Mouse (Mus musculus) heart, postnatal 4 days (tissue): ENCODE measurements around the gene Tgds. TPM values are rescaled to one million over a fixed set of nuclear protein-coding genes. Genes with fewer than 3 reads are reported as not detected.
A peak's percentile ranks its signal among the peaks of the same experiment; 100 is the strongest.
"Not testable (repeated sequence)": the region's sequence is repeated elsewhere in the genome, so short reads cannot be mapped to it uniquely, and the experiment has no call there.

Experiments
- DNase-seq: peaks from one replicate; pipeline ENCODE4 v3.0.0; 2021
- total RNA-seq, 2 experiments: library from RNA; stranded (reverse); gene quantifications; 2 replicates each; pipeline ENCODE4 v1.2.3; 2021

Tgds gene
- total RNA-seq, 2 experiments from 2014 or later, result 11.8 to 13.9 TPM

DNA sequence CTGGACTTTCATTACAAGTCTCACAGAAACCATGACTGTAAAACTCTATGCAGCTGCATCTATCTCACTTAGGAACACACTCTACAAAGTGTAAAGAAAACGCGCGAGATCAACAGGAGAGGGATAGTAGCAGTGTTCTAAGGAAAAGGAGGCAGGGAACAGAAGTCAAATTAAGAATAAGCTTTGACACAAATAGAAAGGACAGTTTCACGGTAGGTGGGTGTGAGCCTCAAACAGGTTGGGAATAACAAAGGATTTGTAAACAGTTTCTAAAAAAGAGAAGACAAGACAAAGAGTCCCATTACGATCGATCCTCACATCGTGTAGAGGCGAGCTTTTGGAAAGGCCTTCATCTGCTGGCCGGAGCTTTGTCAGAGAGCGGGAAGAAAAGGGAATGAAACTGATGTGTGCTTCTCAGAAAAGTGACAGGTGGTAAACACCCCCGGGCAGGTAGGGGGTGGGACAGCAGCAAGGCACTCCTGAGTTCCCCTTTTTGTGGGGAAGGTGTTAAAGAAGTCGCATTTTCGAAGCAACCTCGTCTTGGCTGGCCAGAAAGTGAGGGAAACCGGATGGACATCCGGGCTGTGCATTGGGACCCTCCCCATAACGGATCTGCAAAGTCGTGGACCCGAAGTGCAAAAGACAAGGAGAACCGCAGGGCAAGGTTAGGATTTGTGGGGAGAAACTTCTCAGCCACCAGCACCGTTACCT lies 469 bp downstream of the Tgds start:
- no peak for DNase-seq

- no peak for DNase-seq
These were observed 1.1 kb downstream of the Tgds start for GRCm38 (mm10) chr14:118131472-118131871.

GRCm38 (mm10) chr14:118126301-118126700 lies 6.3 kb downstream of the Tgds start:
- DNase-seq, result no peak

DNA sequence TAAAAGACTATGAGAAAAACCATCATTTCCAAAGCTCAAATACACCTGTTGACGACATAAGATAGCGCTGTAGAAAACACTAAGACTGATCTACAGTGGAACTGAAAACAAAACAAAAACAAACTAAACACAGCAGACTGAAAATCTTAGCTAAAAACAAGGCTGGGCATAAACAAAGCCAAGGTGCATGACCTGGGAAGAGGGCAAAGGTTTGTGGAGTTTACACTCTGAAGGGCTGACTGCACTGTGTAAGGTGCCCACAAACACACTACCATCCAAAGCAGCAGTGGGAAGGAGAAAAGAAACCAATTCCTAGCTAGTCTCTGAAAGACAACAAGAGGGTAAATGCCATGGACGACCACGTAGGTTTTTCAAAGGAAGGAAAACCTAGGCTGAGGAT lies 7.8 kb downstream of the Tgds start:
- no peak for DNase-seq

DNA sequence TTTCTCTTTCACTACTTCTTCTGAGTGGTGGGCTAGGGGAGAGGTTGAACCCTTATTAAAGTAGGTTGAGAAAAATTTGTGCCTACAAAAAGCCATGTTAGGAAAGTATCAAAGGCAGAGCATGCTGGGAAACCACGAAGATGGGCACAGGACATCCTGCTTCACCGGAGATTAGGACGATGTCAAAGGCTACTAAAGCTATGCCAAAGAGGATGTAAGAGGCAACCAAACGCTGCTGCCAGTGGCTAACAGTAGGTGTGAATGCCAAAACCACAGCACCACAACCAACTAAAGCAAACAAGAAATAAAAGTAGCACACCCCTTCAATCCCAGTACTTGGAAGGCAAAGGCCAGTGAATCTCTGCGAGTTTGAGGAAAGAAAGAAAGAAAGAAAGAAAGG lies 8.4 kb downstream of the Tgds start:
- no peak for DNase-seq

- DNase-seq, result no peak
These were observed 19.4 kb downstream of the Tgds start for GRCm38 (mm10) chr14:118113116-118113515.

DNA sequence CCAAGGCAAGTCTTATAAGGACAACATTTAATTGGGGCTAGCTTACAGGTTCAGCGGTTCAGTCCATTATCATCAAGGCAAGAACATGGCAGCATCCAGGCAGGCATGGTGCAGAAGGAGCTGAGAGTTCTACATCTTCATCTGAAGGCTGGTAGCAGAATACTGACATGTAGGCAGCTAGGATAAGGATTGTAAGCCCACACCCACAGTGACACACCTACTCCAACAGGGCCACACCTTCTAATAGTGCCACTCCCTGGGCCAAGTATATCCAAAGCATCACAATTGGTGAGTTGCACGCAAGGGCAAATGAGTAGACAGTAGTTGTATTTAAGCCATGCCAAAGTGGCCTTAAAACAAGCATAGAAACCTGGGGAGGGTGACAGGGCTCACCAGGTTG lies 25.1 kb downstream of the Tgds start:
- DNase-seq, result not testable (repeated sequence)

DNA sequence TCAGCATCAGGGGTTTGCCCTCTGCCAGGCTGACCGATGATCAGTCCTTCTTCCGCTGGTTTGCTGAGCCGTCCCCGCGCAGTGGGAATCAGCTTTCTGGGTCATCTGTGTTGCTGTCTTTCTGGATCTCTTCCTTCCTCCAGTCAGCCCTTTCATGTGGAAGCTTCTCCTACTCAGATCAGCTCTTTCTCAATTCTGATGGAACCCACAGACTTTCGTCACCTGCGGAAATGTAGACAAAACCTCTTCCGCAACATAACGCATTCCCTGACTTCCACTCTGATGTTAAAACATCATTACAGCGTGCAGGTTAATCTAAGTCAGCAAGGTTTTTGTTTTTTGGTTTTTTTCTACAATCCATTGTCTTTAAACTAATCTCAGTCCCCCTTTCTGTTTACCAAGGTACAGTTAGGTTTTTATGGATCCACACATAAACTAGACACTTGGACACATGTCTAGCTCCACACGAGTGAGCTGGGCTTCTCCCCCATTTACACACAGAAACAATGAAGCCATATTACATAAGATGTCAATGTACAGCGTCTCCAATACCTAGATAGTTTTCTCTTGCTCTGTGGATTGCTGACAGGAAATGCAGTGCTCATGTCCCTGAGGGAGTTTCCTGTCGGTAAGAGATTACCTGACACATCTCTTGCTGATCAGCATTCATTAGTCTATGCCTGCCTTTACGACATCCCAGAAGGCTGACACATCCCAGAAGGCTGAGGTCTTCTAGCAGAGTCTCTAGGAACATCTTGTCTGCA lies 31.1 kb downstream of the Tgds start:
- no peak for DNase-seq

- no peak for DNase-seq
These were observed 34.3 kb downstream of the Tgds start for GRCm38 (mm10) chr14:118098265-118098664.

GRCm38 (mm10) chr14:118089806-118090392 lies 42.7 kb downstream of the Tgds start:
- no peak for DNase-seq

DNA sequence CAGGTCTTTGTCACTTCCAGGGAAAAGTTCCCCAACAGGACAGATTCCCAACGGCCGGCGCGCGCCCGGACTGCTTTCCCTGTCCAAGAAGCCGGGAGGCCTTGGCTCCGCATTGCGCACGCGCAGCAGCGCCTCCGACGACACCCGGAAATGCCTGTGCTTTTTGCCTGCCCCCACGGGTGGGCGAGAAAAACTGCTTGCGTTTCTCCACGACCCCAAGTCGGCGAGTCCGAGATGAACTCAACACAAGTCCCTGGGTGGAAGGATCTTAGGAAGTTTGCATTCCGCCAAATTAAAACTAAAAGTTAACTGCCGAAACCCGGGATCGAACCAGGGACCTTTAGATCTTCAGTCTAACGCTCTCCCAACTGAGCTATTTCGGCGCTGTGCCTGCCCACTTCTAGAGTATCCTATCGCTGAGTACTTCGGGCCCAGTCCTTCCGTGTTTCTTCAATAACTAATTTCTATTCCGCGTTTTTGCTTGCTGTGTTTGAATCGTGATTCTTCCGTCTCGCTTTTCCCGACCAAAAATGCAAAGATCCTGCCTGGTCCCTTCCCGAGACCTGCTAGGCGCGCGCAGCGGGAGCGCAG lies 43.2 kb downstream of the Tgds start:
- peak; percentile 97 for DNase-seq

- peak; percentile 51 for DNase-seq
These were observed 43.9 kb downstream of the Tgds start for GRCm38 (mm10) chr14:118088437-118089207.

GRCm38 (mm10) chr14:118086271-118087035 lies 46.1 kb downstream of the Tgds start:
- DNase-seq, result no peak

- no peak for DNase-seq
These were observed 48.7 kb downstream of the Tgds start for GRCm38 (mm10) chr14:118083851-118084250.

DNA sequence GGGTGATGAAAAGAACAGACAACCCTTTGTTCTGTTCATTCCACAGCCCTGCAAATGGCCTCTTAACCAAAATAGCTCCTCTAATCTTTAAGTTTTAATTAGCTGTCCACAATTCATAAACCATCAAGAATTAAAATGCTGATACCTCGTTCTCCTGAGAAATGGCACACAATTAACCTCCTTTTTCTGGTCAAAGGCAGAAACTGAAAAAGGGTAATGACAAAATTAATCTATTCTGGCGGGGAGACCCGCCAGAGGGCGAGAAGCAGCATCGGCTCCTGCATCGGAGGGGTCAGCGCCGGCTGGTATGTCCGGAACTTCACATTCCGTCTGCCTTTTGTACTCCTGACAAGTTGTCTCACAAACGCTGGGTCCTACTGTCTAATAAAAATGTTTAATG lies 51.9 kb downstream of the Tgds start:
- peak; percentile 9 for DNase-seq

DNA sequence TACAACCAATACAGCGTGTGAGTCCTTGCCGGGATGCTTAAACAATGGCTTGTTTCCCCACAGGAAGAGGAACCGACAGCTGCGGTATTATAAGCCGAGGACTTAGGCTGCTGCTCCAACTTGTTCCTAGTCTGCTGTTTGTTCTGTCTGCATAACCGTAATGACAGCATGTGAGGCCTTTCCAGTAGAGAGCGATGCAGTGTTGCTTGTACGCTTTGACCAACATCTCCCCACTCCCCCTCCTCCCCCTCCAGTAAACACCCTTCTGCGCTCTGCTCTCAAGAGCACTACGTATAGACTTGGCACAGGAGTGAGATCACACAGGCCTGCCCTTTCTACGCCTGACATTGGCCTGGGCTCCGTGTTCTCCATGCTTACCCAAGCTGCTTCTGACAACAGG lies 62.5 kb downstream of the Tgds start:
- DNase-seq, result peak; percentile 7

DNA sequence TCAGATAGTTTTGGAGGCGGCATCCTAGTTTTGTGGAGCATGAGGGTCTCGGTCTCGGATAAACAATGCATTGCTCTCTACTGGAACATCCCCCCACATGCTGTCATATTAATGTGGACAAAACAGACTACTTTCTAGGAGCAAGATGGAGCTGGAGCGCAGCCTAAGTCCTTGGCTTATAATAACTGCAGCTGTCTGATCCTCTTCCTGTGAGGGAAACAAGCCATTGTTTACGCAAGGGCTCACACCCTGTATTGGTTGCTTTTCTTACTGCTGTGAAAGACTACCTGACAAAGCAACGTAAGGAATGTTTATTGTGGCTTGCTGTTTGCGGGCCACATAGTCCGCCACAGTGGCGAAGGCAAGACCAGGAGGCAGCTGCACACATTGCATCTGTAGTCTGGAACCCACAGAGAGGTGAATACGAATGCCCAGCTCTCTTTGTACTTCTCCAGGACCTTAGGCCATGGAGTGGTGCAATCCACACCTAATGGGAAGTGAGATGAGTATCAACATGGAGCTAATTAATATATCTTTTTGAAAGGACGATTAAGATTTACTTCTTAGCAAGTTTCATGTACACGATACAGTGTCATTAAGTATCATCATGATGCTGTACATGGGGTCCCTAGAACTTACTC lies 63.0 kb downstream of the Tgds start:
- DNase-seq, result peak; percentile 26
